Mouse (Mus musculus): ENCODE results near the gene Phyhd1.

The Phyhd1 gene

DNA sequence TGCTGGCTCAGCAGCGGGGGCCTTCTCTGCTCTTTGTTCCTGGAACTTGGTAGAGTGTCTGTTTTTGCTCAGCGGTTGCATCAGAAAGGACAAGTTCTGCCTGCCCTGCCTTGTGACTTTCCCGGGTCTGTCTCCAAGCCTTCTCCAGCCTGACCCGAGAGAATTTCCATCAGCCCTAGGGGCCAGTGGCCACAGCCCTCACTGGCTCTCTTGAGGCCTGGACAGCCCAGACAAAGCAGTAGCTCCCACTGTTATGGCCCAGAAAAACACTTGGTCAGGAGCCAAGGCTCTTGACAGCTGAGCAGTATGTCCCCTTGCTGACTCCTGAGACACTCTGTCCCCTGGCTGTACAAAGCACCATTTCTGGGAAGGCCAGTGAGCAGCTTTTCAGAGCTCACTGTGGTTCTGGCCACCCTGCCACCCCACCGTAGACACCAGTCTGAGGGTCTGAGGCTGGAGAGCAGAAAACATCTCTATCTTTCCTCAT lies at the start of gene Phyhd1:
Gene Phyhd1, plus strand, starts transcription at position 437 of the 487 bp plus-strand sequence.
- DNase-seq (ENCODE audit: low spot score in 2 of 2), result peak; percentile 46 to 73

DNA sequence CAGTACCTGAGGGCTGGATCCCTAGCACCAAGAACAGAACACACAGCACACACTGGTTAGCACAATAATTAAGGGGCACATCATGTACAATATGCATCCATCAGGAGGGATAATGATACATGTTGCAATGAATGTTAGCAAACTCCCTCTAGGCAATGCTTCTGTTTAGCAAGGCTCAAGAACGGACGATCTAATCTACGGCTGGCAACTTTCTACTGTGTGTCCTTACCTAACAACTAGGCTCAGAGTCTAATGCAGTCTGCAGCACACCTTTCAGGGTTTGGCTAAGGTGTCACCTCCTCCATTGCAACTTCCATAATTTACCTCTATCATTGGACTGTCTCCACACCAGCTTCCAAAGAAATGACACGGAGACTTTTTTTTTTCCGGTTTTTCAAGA lies 49.7 kb upstream of the Phyhd1 start:
- DNase-seq (ENCODE audit: low spot score in 2 of 2), result no peak

- no peak for DNase-seq (ENCODE audit: low spot score in 2 of 2)
Measured at GRCm38 (mm10) chr2:30235593-30235992, 30.4 kb upstream of the Phyhd1 start.

- DNase-seq (ENCODE audit: low spot score in 2 of 2), result no peak
Measured at GRCm38 (mm10) chr2:30236426-30237198, 29.4 kb upstream of the Phyhd1 start.

DNA sequence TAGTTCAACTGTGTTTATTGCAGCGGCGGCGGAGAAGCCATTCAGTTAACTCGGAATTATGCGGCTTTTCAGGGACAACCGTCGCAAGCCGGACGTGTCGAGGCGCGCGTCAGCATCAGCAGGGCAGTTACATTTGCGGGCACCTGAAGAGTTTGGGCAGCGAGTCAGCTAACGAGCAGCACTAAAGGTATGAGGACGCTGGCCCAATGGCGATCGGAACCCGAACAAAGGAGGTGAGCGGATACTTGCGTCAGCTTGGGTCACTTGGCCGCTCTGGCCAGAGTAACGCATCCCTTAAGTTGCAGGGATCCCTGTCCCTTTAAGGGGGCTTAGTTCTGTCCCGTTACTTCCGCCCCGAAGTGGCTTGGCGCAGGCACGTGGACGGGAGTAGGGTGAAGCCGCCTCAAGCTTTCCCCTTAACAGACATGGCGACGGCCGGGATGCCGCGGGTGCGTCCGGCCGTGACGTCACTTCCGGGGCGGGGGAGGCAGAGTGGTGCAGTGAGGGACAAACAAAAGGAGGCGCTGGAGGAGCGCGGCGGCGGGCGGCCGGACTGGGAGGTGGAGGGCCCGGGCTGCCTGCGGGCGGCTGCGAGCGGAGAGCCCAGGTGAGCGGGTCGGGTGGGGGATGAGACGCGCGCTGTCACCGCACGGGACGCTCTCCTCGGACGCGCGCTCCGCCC lies 28.7 kb upstream of the Phyhd1 start, which contains the start of gene Lrrc8a:
Gene Lrrc8a, plus strand, starts transcription at position 517 of the 682 bp plus-strand sequence.
- peak; percentile 99 to 100 for DNase-seq (ENCODE audit: low spot score in 2 of 2)

GRCm38 (mm10) chr2:30237881-30238280 lies 28.1 kb upstream of the Phyhd1 start:
- DNase-seq (ENCODE audit: low spot score in 2 of 2), result peak; percentile 62 to 73

DNA sequence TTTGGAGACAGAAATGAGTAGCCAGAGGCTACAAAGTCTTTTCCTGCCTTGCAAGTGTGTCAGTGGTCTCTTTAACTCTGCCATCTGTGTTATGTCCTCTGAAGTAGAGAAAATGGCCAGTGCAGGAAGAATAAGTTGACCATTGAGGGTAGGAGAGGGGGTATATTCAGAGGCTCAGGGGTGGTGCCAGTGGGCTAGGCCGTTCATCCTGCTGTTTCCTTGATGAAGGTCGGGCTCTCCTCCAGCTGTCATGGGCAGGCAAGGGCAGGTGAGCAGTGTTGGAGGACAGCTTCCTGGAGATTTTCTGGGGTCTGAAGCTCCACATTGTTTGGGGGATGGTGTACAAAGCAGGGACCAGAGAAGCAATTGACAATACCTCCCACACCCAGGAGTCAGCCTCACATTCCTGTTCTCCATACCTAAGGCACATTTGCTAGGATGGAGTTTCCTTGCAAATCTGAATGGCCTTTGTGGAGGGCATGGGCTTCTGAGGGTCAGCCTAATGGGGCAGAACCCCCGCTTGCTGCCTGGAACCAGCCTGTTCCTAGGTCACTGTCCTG lies 27.0 kb upstream of the Phyhd1 start:
- DNase-seq (ENCODE audit: low spot score in 2 of 2), result no peak

DNA sequence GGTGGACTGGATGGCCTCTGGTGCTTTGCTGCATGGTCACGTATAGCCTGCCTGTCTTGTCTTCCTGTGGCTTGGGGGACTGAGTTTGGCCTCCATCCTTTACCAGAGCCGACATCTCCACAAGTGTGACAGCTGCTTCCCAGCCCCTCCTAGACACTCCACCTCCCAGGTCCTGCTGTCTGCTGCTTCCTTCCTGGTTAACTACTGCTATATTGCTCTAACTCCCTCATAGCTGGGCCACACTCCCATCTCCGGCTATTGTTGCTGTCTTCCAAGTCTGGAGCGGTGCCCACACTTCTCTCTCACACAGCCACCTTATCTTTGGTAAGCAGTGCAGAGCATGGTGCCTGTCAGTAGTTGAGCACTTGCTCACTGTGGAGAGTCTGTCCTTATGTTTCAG lies 26.2 kb upstream of the Phyhd1 start:
- no peak for DNase-seq (ENCODE audit: low spot score in 2 of 2)

DNA sequence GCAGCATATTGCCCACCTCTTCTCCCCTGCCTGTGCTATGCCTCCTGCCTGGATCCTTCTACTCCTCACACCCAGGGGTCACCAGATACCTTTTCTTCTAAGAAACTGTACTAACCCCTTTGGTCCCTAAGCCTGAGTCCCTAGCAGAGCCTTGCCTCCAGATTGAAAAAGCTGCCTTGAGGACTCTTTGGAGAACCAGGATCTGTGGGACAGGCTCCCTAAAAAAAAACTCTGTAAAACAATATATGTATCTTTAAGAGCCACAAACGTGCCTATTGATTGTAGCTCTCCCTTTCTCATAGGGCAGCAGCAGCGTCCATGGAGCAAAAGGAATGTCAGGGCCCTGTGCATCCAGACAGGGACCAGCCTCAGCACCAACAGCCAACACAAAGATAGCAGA lies 25.7 kb upstream of the Phyhd1 start, which contains the start of gene Gm28035:
Gene Gm28035, plus strand, starts transcription at position 301 of the 400 bp plus-strand sequence.
- no peak for DNase-seq (ENCODE audit: low spot score in 2 of 2)

GRCm38 (mm10) chr2:30242509-30242908 lies 23.5 kb upstream of the Phyhd1 start:
- DNase-seq (ENCODE audit: low spot score in 2 of 2), result no peak

GRCm38 (mm10) chr2:30243391-30243790 lies 22.6 kb upstream of the Phyhd1 start:
- DNase-seq (ENCODE audit: low spot score in 2 of 2), result no peak

DNA sequence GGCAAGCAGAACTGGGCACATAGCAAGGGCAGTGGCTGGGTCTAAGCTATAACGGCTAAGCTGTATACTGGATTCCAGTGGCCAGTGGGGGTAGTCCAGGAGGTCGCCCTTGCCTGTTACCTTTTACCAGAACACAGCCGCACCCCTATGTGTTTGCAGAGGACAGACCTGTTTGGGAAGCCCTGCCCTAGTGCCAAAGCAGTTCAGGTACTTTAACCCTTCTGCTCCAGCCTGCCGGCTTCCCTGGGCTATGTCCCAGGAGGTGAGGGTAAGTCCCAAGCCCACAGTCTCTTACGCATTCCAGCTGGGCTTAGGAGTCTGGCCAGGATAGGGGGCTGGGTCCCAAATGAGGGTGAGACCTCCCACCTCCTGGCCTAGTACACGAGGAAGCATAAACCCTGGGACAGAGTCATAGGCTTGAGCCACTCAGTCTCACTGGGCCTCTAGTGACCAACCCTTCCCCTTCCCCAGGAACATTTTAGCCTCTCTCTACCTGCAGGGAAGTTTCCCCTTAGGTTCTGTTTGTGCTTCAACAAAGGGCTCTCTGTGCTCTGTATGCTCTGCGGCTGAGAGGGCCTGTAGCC lies 21.3 kb upstream of the Phyhd1 start:
- no peak for DNase-seq (ENCODE audit: low spot score in 2 of 2)

DNA sequence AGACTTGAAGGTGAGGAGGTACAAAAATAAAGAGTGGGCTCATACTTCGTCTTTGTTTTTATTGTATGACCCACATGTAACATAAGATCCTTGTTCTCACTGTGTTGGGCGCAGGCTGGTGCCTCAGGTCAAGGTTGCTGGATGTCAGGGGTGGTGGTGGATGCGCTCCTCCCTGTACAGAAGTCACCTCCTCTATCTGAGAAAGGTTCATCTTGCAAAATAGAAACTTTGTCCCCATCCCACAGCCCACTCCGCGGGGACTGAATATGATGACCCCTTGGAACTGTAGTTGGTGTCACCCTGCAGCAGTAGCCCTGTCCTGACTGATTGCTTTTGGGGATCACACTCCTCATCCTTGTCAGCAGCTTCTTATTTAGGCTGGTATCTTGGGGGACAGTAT lies 19.0 kb upstream of the Phyhd1 start:
- DNase-seq (ENCODE audit: low spot score in 2 of 2), result no peak

DNA sequence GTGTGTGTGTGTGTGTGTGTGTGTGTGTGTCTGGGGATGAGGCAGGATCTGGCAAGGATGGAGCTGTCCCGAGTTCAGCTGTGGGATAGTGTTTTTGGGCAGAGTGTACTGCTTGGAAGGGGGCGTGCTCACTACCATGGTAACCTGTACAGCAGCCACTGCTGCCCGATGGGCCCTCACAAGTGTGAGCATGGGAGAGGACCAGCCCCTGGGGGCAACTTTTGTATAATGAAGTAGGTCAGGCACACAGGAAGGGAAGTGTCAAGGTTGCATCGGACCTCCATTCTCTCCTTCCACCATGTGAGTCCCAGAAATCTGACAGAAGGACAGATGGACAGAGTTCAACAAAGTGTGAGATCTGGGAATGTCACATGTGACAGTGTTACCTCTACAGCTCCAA lies 18.3 kb upstream of the Phyhd1 start:
- no peak for DNase-seq (ENCODE audit: low spot score in 2 of 2)

DNA sequence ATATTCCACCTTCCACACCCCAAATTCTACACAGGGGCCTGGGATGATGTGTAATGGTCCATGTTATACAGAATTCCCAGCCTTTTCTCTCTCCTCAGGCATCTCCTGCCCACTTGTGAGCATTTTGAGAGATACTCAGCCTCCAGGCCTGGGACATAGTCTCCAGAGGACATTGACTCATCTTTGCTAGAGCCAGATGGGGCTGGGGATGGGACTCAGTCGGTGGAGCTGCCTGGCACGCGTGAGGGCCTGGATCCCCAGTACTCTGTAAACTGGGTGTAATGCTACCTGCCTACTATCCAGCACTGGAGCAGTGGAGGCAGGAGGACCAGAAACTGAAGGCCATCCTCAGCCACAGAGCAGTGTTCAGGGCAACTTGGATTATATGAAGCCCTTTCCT lies 16.8 kb upstream of the Phyhd1 start:
- DNase-seq (ENCODE audit: low spot score in 2 of 2), result no peak

DNA sequence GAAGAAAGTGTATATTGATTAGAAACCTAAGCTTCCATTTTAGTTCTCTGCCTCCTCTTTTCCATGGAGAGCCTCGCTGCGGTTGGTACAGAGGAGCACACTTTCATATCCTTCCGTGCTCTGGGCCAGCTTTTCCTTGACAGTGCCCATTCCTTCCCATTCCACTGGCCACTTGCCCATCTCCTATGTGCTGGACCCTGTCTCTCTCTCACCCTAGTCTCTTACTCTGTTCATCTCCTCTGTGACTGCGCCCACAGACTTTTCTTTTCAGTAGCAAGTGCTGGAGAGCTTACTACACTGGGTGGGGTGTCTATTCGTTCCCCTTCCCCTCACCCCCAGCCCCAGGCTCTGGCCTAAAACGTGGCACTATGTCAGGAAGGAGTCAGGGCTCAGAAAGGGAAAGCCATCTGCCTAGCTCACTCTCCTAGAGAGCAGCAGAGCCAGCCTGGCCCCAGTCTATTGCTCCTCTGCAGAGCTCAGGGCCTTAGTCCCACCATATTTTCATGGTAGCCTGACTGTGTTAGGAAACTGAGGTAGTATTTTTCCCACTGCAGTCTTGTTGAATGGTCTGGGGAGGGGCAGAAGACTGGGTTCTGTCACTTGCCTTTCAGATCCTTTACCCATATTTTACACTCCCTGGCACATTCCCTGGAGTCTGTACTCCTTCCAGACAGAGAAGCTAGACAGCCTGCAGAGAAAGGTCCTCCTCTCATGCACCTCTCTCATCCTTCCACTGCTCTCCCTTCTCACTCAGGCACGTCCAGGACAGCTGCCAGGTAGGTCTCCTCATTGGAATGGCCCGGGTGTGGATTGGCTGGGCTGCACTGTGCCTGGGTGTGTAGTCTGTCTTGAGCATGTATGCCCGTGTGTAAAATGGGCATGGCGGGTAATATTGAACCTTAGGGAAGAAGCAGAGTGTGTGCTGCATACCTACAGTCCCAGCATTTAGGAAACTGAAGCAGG lies 15.6 kb upstream of the Phyhd1 start:
- no peak for DNase-seq (ENCODE audit: low spot score in 2 of 2)

GRCm38 (mm10) chr2:30251417-30252104 lies 14.4 kb upstream of the Phyhd1 start:
- no peak for DNase-seq (ENCODE audit: low spot score in 2 of 2)

GRCm38 (mm10) chr2:30252521-30252920 lies 13.5 kb upstream of the Phyhd1 start:
- DNase-seq (ENCODE audit: low spot score in 2 of 2), result no peak

GRCm38 (mm10) chr2:30253809-30254208 lies 12.2 kb upstream of the Phyhd1 start:
- no peak for DNase-seq (ENCODE audit: low spot score in 2 of 2)

GRCm38 (mm10) chr2:30255631-30256395 lies 10.2 kb upstream of the Phyhd1 start:
- DNase-seq (ENCODE audit: low spot score in 2 of 2), result no peak

Measured in frontal cortex, postnatal 10 days (tissue).